Mouse (Mus musculus): Measurements from ENCODE around the gene Ccrl2. TPM values are rescaled to one million over a fixed set of nuclear protein-coding genes. Genes with fewer than 3 reads are reported as not detected.
A peak's percentile ranks its signal among the peaks of the same experiment; 100 is the strongest.

The Ccrl2 gene
- polyA plus RNA-seq, 1 experiment = 13.8 TPM

GRCm38 (mm10) chr9:111085329-111085728 is 28.0 kb upstream of the Ccrl2 start:
- no peak for DNase-seq
- no peak for TF ChIP-seq CTCF (conservative IDR thresholded peaks at IDR 0.05; ENCODE audit: insufficient read depth, insufficient read length, low read depth, low read length)
- Histone ChIP-seq H3K4me1 (ENCODE audit: control insufficient read depth, insufficient read depth, low read length) (no peaks in the 10 kb centered on the region), H3K4me3 (ENCODE audit: insufficient read depth, low read depth, low read length) (no peak overlapping the region), H3K36me3 (ENCODE audit: control insufficient read depth, insufficient read depth, low read length) (no peaks in the 10 kb centered on the region), H3K27ac (ENCODE audit: insufficient read depth, low read depth, low read length) (no peak overlapping the region), H3K27me3 (replicated peaks; ENCODE audit: control insufficient read depth, insufficient read depth, low read length) (no peaks in the 10 kb centered on the region)
- WGBS = 43% methylated on average over 4 of the region's 4 CpGs

GRCm38 (mm10) chr9:111081765-111082164 is 24.4 kb upstream of the Ccrl2 start:
- no peak for TF ChIP-seq POLR2A (IDR thresholded peaks at IDR 0.05; ENCODE audit: low read depth, low read length)
- no peak for TF ChIP-seq CTCF (conservative IDR thresholded peaks at IDR 0.05; ENCODE audit: insufficient read depth, insufficient read length, low read depth, low read length)
- no peaks in the 10 kb centered on the region for H3K27me3 ChIP-seq (replicated peaks; ENCODE audit: control insufficient read depth, insufficient read depth, low read length)
- 81% methylated on average over 5 of the region's 5 CpGs for WGBS

GRCm38 (mm10) chr9:111080801-111081200 is 23.5 kb upstream of the Ccrl2 start:
- H3K36me3 ChIP-seq (ENCODE audit: control insufficient read depth, insufficient read depth, low read length) = no peaks in the 10 kb centered on the region
- no peak overlapping the region for H3K4me3 ChIP-seq (ENCODE audit: insufficient read depth, low read depth, low read length)
- H3K27ac ChIP-seq (ENCODE audit: insufficient read depth, low read depth, low read length) = no peak overlapping the region
- TF ChIP-seq POLR2A (IDR thresholded peaks at IDR 0.05; ENCODE audit: low read depth, low read length) = no peak
- TF ChIP-seq CTCF (conservative IDR thresholded peaks at IDR 0.05; ENCODE audit: insufficient read depth, insufficient read length, low read depth, low read length) = no peak
- no peaks in the 10 kb centered on the region for H3K4me1 ChIP-seq (ENCODE audit: control insufficient read depth, insufficient read depth, low read length)
- no peak for DNase-seq
- no peaks in the 10 kb centered on the region for H3K27me3 ChIP-seq (replicated peaks; ENCODE audit: control insufficient read depth, insufficient read depth, low read length)
- WGBS = 90% methylated on average over 8 of the region's 8 CpGs

More at GRCm38 (mm10) chr9:111081765-111082164, 24.4 kb upstream of the Ccrl2 start:
- Histone ChIP-seq H3K27ac (ENCODE audit: insufficient read depth, low read depth, low read length) (no peak overlapping the region), H3K4me3 (ENCODE audit: insufficient read depth, low read depth, low read length) (no peak overlapping the region), H3K36me3 (ENCODE audit: control insufficient read depth, insufficient read depth, low read length) (no peaks in the 10 kb centered on the region), H3K4me1 (ENCODE audit: control insufficient read depth, insufficient read depth, low read length) (no peaks in the 10 kb centered on the region)
- no peak for DNase-seq

- 61% methylated on average over 5 of the region's 5 CpGs for WGBS
- Histone ChIP-seq H3K27ac (ENCODE audit: insufficient read depth, low read depth, low read length) (no peak overlapping the region), H3K4me3 (ENCODE audit: insufficient read depth, low read depth, low read length) (no peak overlapping the region), H3K4me1 (ENCODE audit: control insufficient read depth, insufficient read depth, low read length) (no peaks in the 10 kb centered on the region), H3K27me3 (replicated peaks; ENCODE audit: control insufficient read depth, insufficient read depth, low read length) (no peaks in the 10 kb centered on the region), H3K36me3 (ENCODE audit: control insufficient read depth, insufficient read depth, low read length) (no peaks in the 10 kb centered on the region)
- DNase-seq = no peak
- TF ChIP-seq POLR2A (IDR thresholded peaks at IDR 0.05; ENCODE audit: low read depth, low read length) (no peak), CTCF (conservative IDR thresholded peaks at IDR 0.05; ENCODE audit: insufficient read depth, insufficient read length, low read depth, low read length) (peak; percentile 67)
These were observed 20.4 kb upstream of the Ccrl2 start for GRCm38 (mm10) chr9:111077745-111078144.

GRCm38 (mm10) chr9:111072971-111073370 is 15.7 kb upstream of the Ccrl2 start:
- DNase-seq = no peak
- Histone ChIP-seq H3K4me1 (ENCODE audit: control insufficient read depth, insufficient read depth, low read length) (no peaks in the 10 kb centered on the region), H3K36me3 (ENCODE audit: control insufficient read depth, insufficient read depth, low read length) (no peaks in the 10 kb centered on the region), H3K4me3 (ENCODE audit: insufficient read depth, low read depth, low read length) (no peak overlapping the region), H3K27ac (ENCODE audit: insufficient read depth, low read depth, low read length) (no peak overlapping the region), H3K27me3 (replicated peaks; ENCODE audit: control insufficient read depth, insufficient read depth, low read length) (no peaks in the 10 kb centered on the region)
- WGBS = 72% methylated on average over 4 of the region's 4 CpGs
- TF ChIP-seq CTCF (conservative IDR thresholded peaks at IDR 0.05; ENCODE audit: insufficient read depth, insufficient read length, low read depth, low read length) = no peak

GRCm38 (mm10) chr9:111072175-111072574 is 14.9 kb upstream of the Ccrl2 start:
- WGBS = 25% methylated on average over 7 of the region's 7 CpGs
- peak; percentile 77 for DNase-seq
- Histone ChIP-seq H3K4me1 (ENCODE audit: control insufficient read depth, insufficient read depth, low read length) (no peaks in the 10 kb centered on the region), H3K4me3 (ENCODE audit: insufficient read depth, low read depth, low read length) (no peak overlapping the region), H3K27me3 (replicated peaks; ENCODE audit: control insufficient read depth, insufficient read depth, low read length) (no peaks in the 10 kb centered on the region), H3K27ac (ENCODE audit: insufficient read depth, low read depth, low read length) (no peak overlapping the region), H3K36me3 (ENCODE audit: control insufficient read depth, insufficient read depth, low read length) (no peaks in the 10 kb centered on the region)
- TF ChIP-seq CTCF (conservative IDR thresholded peaks at IDR 0.05; ENCODE audit: insufficient read depth, insufficient read length, low read depth, low read length) (peak; percentile 73), POLR2A (IDR thresholded peaks at IDR 0.05; ENCODE audit: low read depth, low read length) (no peak)

- Histone ChIP-seq H3K27me3 (replicated peaks; ENCODE audit: control insufficient read depth, insufficient read depth, low read length) (no peaks in the 10 kb centered on the region), H3K4me3 (ENCODE audit: insufficient read depth, low read depth, low read length) (no peak overlapping the region), H3K36me3 (ENCODE audit: control insufficient read depth, insufficient read depth, low read length) (no peaks in the 10 kb centered on the region), H3K27ac (ENCODE audit: insufficient read depth, low read depth, low read length) (no peak overlapping the region), H3K4me1 (ENCODE audit: control insufficient read depth, insufficient read depth, low read length) (no peaks in the 10 kb centered on the region)
- peak; percentile 59 for DNase-seq
- WGBS = 34% methylated on average over 4 of the region's 4 CpGs
- no peak for TF ChIP-seq POLR2A (IDR thresholded peaks at IDR 0.05; ENCODE audit: low read depth, low read length)
- TF ChIP-seq CTCF (conservative IDR thresholded peaks at IDR 0.05; ENCODE audit: insufficient read depth, insufficient read length, low read depth, low read length) = peak; percentile 63
These were observed 13.2 kb upstream of the Ccrl2 start for GRCm38 (mm10) chr9:111070546-111070961.

GRCm38 (mm10) chr9:111067052-111067451 is 9.7 kb upstream of the Ccrl2 start:
- Histone ChIP-seq H3K27me3 (replicated peaks; ENCODE audit: control insufficient read depth, insufficient read depth, low read length) (no peaks in the 10 kb centered on the region), H3K27ac (ENCODE audit: insufficient read depth, low read depth, low read length) (no peak overlapping the region), H3K4me1 (ENCODE audit: control insufficient read depth, insufficient read depth, low read length) (no peaks in the 10 kb centered on the region), H3K4me3 (ENCODE audit: insufficient read depth, low read depth, low read length) (no peak overlapping the region), H3K36me3 (ENCODE audit: control insufficient read depth, insufficient read depth, low read length) (no peaks in the 10 kb centered on the region)
- TF ChIP-seq POLR2A (IDR thresholded peaks at IDR 0.05; ENCODE audit: low read depth, low read length) (no peak), CTCF (conservative IDR thresholded peaks at IDR 0.05; ENCODE audit: insufficient read depth, insufficient read length, low read depth, low read length) (no peak)
- no peak for DNase-seq
- WGBS = 85% methylated on average over 4 of the region's 4 CpGs

All from kidney, adult 2 months (tissue).